Mouse (Mus musculus) embryonic stem cell, embryonic (primary cell): ENCODE results near the gene Fcf1.

ENCODE experiments used
- CTCF ChIA-PET, 4 experiments: fragments of 300-600 bp in 2 of 4; fragments of 350-600 bp in 2 of 4; sonication (Branson Sonifier 250); formaldehyde crosslinking; loops; one replicate each; lab custom pipeline; 2022; ENCODE audit warnings: inconsistent platforms in 2 of 4; lab: Charles Lee
- POLR2A ChIA-PET, 4 experiments: fragments of 300-600 bp in 2 of 4; fragments of 350-600 bp in 2 of 4; sonication (Branson Sonifier 250); formaldehyde crosslinking; loops; one replicate each; lab custom pipeline; 2022; ENCODE audit warnings: antibody characterized with exemption in 4 of 4, inconsistent platforms in 1 of 4; lab: Charles Lee

The Fcf1 gene

GRCm38 (mm10) chr12:84970428-84971096, at the start of gene Fcf1, which contains the start of gene Arel1:
Gene Fcf1, plus strand, starts transcription at chr12:84970897.
Gene Arel1, minus strand, starts transcription at chr12:84970900.
- ChIA-PET POLR2A (interaction anchor here (0.6 to 2.2 kb wide), 45 partner anchors 8 to 1055 kb away, joined by 3 to 11 read pairs (median 4); partner anchors contain the start of genes Ylpm1 (in 4 of the 4), Aldh6a1 (in 1 of the 4), Isca2 (in 1 of the 4) and Lin52 (in 1 of the 4)), CTCF (interaction anchor here in 3 of 4 experiments (0.6 to 1.4 kb wide), 11 partner anchors 11 to 429 kb away, joined by 3 to 8 read pairs (median 3); partner anchors contain the start of genes Ltbp2 (in 3 of the 3) and Ylpm1 (in 1 of the 3))

GRCm38 (mm10) chr12:84921881-84922419, 48.7 kb upstream of the Fcf1 start:
- ChIA-PET CTCF (interaction anchor here in 2 of 4 experiments (0.5 to 0.6 kb wide), 3 partner anchors 15 to 422 kb away, joined by 6 to 15 read pairs (median 9); no protein-coding TSS in a partner anchor), POLR2A (interaction anchor here in 2 of 4 experiments (0.6 to 1.4 kb wide), 9 partner anchors 10 to 806 kb away, joined by 3 to 4 read pairs (median 4); partner anchors contain the start of gene Ylpm1 (in 1 of the 2))

- CTCF ChIA-PET, result no interaction called here
- POLR2A ChIA-PET, result interaction anchor here in 2 of 4 experiments (0.6 to 1.4 kb wide), 5 partner anchors 40 to 1050 kb away, joined by 3 to 5 read pairs (median 4); partner anchors contain the start of genes Arel1 (in 1 of the 2), Fcf1 (in 1 of the 2), Isca2 (in 1 of the 2) and Npc2 (in 1 of the 2)
These were observed 46.4 kb upstream of the Fcf1 start for GRCm38 (mm10) chr12:84924324-84924723.

GRCm38 (mm10) chr12:84926542-84926941, 44.2 kb upstream of the Fcf1 start:
- ChIA-PET CTCF (interaction anchor here in 1 of 4 experiments (0.5 kb wide), 2 partner anchors 265 to 979 kb away, joined by 3 to 5 read pairs; no protein-coding TSS in a partner anchor), POLR2A (interaction anchor here in 1 of 4 experiments (1.6 kb wide), 1 partner anchor 17 kb away, joined by 4 read pairs; no protein-coding TSS in a partner anchor)

- POLR2A ChIA-PET, result interaction anchor here in 2 of 4 experiments (1.1 to 1.4 kb wide), 3 partner anchors 10 to 159 kb away, joined by 3 to 4 read pairs (median 3); partner anchors contain the start of genes Isca2 (in 1 of the 2) and Npc2 (in 1 of the 2)
- CTCF ChIA-PET, result interaction anchor here in 1 of 4 experiments (1.6 kb wide), 1 partner anchor 55 kb away, joined by 5 read pairs; the partner anchor contains the start of gene Ltbp2
These were observed 38.5 kb upstream of the Fcf1 start for GRCm38 (mm10) chr12:84932210-84932609.

- ChIA-PET CTCF (interaction anchor here in 1 of 4 experiments (0.5 kb wide), 1 partner anchor 1315 kb away, joined by 3 read pairs; no protein-coding TSS in a partner anchor), POLR2A (no interaction called here)
These were observed 35.4 kb upstream of the Fcf1 start for GRCm38 (mm10) chr12:84935343-84935742.

- CTCF ChIA-PET, result no interaction called here
These were observed 31.6 kb upstream of the Fcf1 start for GRCm38 (mm10) chr12:84939117-84939516.

GRCm38 (mm10) chr12:84940343-84940742, 30.4 kb upstream of the Fcf1 start:
- ChIA-PET CTCF (no interaction called here), POLR2A (no interaction called here)

More at GRCm38 (mm10) chr12:84939117-84939516, 31.6 kb upstream of the Fcf1 start:
- POLR2A ChIA-PET, result no interaction called here

GRCm38 (mm10) chr12:84941717-84942116, 29.0 kb upstream of the Fcf1 start:
- POLR2A ChIA-PET, result interaction anchor here in 2 of 4 experiments (1.0 to 1.8 kb wide), 3 partner anchors 11 to 20 kb away, joined by 3 to 4 read pairs (median 4); no protein-coding TSS in a partner anchor

GRCm38 (mm10) chr12:84943006-84943952, 27.4 kb upstream of the Fcf1 start:
- ChIA-PET CTCF (no interaction called here), POLR2A (interaction anchor here in 2 of 4 experiments (0.6 to 1.8 kb wide), 8 partner anchors 12 to 351 kb away, joined by 3 to 5 read pairs (median 4); partner anchors contain the start of genes Arel1 (in 1 of the 2) and Fcf1 (in 1 of the 2))

More at GRCm38 (mm10) chr12:84941717-84942116, 29.0 kb upstream of the Fcf1 start:
- CTCF ChIA-PET, result no interaction called here

GRCm38 (mm10) chr12:84944150-84944812, 26.4 kb upstream of the Fcf1 start:
- POLR2A ChIA-PET, result interaction anchor here in 1 of 4 experiments (0.6 to 1.6 kb wide), 2 partner anchors 11 to 512 kb away, joined by 3 to 5 read pairs; no protein-coding TSS in a partner anchor
- CTCF ChIA-PET, result no interaction called here

GRCm38 (mm10) chr12:84944813-84945553, 25.7 kb upstream of the Fcf1 start:
- POLR2A ChIA-PET, result interaction anchor here in 1 of 4 experiments (0.6 kb wide), 1 partner anchor 511 kb away, joined by 3 read pairs; no protein-coding TSS in a partner anchor
- CTCF ChIA-PET, result no interaction called here

- CTCF ChIA-PET, result no interaction called here
- POLR2A ChIA-PET, result interaction anchor here in 1 of 4 experiments (1.0 to 1.4 kb wide), 2 partner anchors 8 to 37 kb away, joined by 3 read pairs; no protein-coding TSS in a partner anchor
These were observed 22.7 kb upstream of the Fcf1 start for GRCm38 (mm10) chr12:84947894-84948583.

GRCm38 (mm10) chr12:84948584-84949285, 22.0 kb upstream of the Fcf1 start:
- CTCF ChIA-PET, result no interaction called here

GRCm38 (mm10) chr12:84950763-84951162, 19.9 kb upstream of the Fcf1 start:
- ChIA-PET POLR2A (interaction anchor here in 2 of 4 experiments (0.6 to 1.5 kb wide), 4 partner anchors 9 to 177 kb away, joined by 3 to 4 read pairs (median 4); partner anchors contain the start of genes Arel1 (in 1 of the 2), Fcf1 (in 1 of the 2), Isca2 (in 1 of the 2) and Npc2 (in 1 of the 2)), CTCF (no interaction called here)

More at GRCm38 (mm10) chr12:84948584-84949285, 22.0 kb upstream of the Fcf1 start:
- POLR2A ChIA-PET, result interaction anchor here in 2 of 4 experiments (1.0 to 1.6 kb wide), 3 partner anchors 12 to 36 kb away, joined by 3 to 4 read pairs (median 4); partner anchors contain the start of genes Arel1 (in 1 of the 2) and Fcf1 (in 1 of the 2)
